Mouse (Mus musculus) heart, adult 2 months (tissue): ENCODE measurements around the gene Lss.

ENCODE experiments used
- CTCF ChIP-seq: fragments of 200-600 bp; IDR thresholded peaks from 2 replicates; pipeline ENCODE4 v1.8.1; 2022; ENCODE audit warnings: antibody characterized with exemption, mild to moderate bottlenecking, moderate library complexity
- POLR2A ChIP-seq: fragments of 200-500 bp; IDR thresholded peaks from 2 replicates; pipeline ENCODE4 v1.6.1; 2011; ENCODE audit warnings: mild to moderate bottlenecking, low read depth, low read length, control low read depth; ENCODE audit not compliant: insufficient read depth

DNA sequence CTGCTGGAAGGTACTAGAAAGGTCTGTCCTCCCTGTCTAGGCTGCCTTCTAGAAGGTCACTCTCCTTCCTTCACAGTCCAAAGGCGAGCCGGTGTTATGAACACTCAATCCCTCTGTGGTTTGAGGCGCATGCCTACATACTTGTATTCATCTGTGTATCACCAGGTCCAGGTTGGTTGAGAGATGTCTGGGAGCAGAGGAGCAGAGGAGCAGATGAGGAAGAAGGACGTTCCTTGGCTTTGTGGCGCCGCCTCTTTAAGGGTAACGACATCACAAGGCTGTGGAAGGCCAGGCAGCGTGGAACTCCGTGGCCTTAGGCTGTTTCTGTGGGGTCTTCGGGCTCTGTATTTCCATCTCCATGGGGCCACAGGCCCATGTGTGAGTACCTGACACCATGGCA is 30.6 kb downstream of the Lss start, which contains the start of gene Spatc1l:
- TF ChIP-seq POLR2A (no peak), CTCF (no peak)
